Comparison of ENCODE assay signal across 9 mouse cellular contexts in the genomic region with DNA sequence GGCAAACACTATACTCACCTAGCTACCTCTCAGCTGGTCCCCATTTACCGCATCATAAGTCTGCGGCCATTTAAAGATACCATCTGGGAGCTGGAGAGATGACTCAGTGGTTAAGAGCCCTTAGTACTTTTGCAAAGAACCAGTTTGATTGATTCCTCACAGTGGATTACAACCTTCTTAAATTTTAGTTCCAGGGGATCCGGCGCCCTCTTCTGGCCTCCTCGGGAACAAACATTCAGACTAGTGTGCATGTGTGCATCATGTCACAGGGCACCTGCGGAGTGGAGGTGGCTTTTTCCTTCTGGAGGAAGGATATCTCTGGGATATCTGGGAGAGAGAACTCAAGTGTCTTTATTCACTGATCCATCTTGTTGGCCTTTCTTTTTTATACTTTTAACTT. TPM values are rescaled to one million over a fixed set of nuclear protein-coding genes. Genes with fewer than 3 reads are reported as not detected.
DNase-seq lines count a peak whose midpoint lies in the region; ATAC-seq and TF ChIP-seq lines count a peak whose summit lies in the region.
"Had no signal": no experiment of that assay in that cellular context is flagged by ENCODE, and none has a peak within 500 bp of the region (broad histone marks: within the 10 kb centered on the region; RNA-seq: fewer than 3 reads in every experiment).

No protein-coding gene starts in this region.

- TF ChIP-seq CTCF in forebrain, postnatal 0 days (IDR thresholded peaks at IDR 0.05; ENCODE audit: low read depth), result peak; percentile 74

- ATAC-seq in forebrain, postnatal 0 days, result peak; percentile 63
- ATAC-seq in forebrain, embryonic 15.5 days (replicated peaks), result no peak
- no peak for ATAC-seq in embryonic facial prominence, embryonic 11.5 days (replicated peaks; ENCODE audit: insufficient number of reproducible peaks, low FRiP score, low TSS enrichment, low read depth)

- H3K9me3 ChIP-seq in forebrain, postnatal 0 days (ENCODE audit: low read length), result no peaks in the 10 kb centered on the region
- no peaks in the 10 kb centered on the region for H3K9me3 ChIP-seq in forebrain, embryonic 15.5 days
- no peaks in the 10 kb centered on the region for H3K9me3 ChIP-seq in embryonic facial prominence, embryonic 11.5 days (replicated peaks; ENCODE audit: control insufficient read depth, low read length)
- H3K9me3 ChIP-seq: limb, embryonic 12.5 days had no signal

- H3K27me3 ChIP-seq in forebrain, postnatal 0 days (ENCODE audit: insufficient read depth, low read length), result no peaks in the 10 kb centered on the region
- H3K27me3 ChIP-seq in forebrain, embryonic 15.5 days, result no peaks in the 10 kb centered on the region
- no peaks in the 10 kb centered on the region for H3K27me3 ChIP-seq in embryonic facial prominence, embryonic 11.5 days (ENCODE audit: control insufficient read depth, insufficient read depth, low read length)
- no peaks in the 10 kb centered on the region for H3K27me3 ChIP-seq in splenic B cell, adult 2 months (ENCODE audit: control insufficient read depth, insufficient read depth, low read length, poor library complexity, severe bottlenecking)

- no peak overlapping the region for H3K4me3 ChIP-seq in forebrain, postnatal 0 days (ENCODE audit: low read depth, low read length)
- no peak overlapping the region for H3K4me3 ChIP-seq in forebrain, embryonic 15.5 days
- no peak overlapping the region for H3K4me3 ChIP-seq in embryonic facial prominence, embryonic 11.5 days (ENCODE audit: low read depth, low read length)
- H3K4me3 ChIP-seq: limb, embryonic 12.5 days had no signal

- no peak overlapping the region for H3K9ac ChIP-seq in forebrain, postnatal 0 days
- no peak overlapping the region for H3K9ac ChIP-seq in forebrain, embryonic 15.5 days (replicated peaks)
- no peak overlapping the region for H3K9ac ChIP-seq in embryonic facial prominence, embryonic 11.5 days (replicated peaks; ENCODE audit: low read length)
- H3K9ac ChIP-seq: limb, embryonic 12.5 days had no signal

- H3K36me3 ChIP-seq in forebrain, postnatal 0 days (ENCODE audit: insufficient read depth), result no peaks in the 10 kb centered on the region; the same call in 1 of the 2 replicates
- H3K36me3 ChIP-seq in forebrain, embryonic 15.5 days, result no peaks in the 10 kb centered on the region
- no peaks in the 10 kb centered on the region for H3K36me3 ChIP-seq in embryonic facial prominence, embryonic 11.5 days (replicated peaks; ENCODE audit: control insufficient read depth, insufficient read depth, low read depth, low read length)
- no peaks in the 10 kb centered on the region for H3K36me3 ChIP-seq in splenic B cell, adult 2 months (ENCODE audit: control insufficient read depth, insufficient read depth, low read length, poor library complexity, severe bottlenecking)
- H3K36me3 ChIP-seq: limb, embryonic 12.5 days had no signal

- peak; percentile 69 for DNase-seq in forebrain, postnatal 0 days
- peak; percentile 68 for DNase-seq in A20 (ENCODE audit: low read depth, low spot score)
- DNase-seq in adrenal gland, postnatal 14 days, result peak; percentile 85
- DNase-seq in embryonic facial prominence, embryonic 11.5 days (ENCODE audit: low spot score), result peak; percentile 73
- peak; percentile 77 for DNase-seq in layer of hippocampus, adult 11-12 months (ENCODE audit: low spot score)
- peak; percentile 89 for DNase-seq in lung, postnatal 36 days
- DNase-seq in splenic B cell, adult 2 months (ENCODE audit: low read depth, low spot score), result peak; percentile 80

- H3K4me2 ChIP-seq in forebrain, postnatal 0 days (ENCODE audit: low read depth), result no peak overlapping the region
- no peak overlapping the region for H3K4me2 ChIP-seq in forebrain, embryonic 15.5 days (replicated peaks)
- H3K4me2 ChIP-seq in embryonic facial prominence, embryonic 11.5 days (ENCODE audit: low read depth, low read length), result no peak overlapping the region
- H3K4me2 ChIP-seq: limb, embryonic 12.5 days had no signal

- WGBS in forebrain, postnatal 0 days, result 29% methylated on average over 6 of the region's 6 CpGs
- WGBS in forebrain, embryonic 15.5 days, result 28% methylated on average over 6 of the region's 6 CpGs
- 24% methylated on average over 6 of the region's 6 CpGs for WGBS in embryonic facial prominence, embryonic 11.5 days

- H3K27ac ChIP-seq in forebrain, postnatal 0 days (ENCODE audit: low read depth, low read length), result no peak overlapping the region
- H3K27ac ChIP-seq in forebrain, embryonic 15.5 days (replicated peaks), result no peak overlapping the region
- H3K27ac ChIP-seq in embryonic facial prominence, embryonic 11.5 days (replicated peaks; ENCODE audit: low read depth, low read length), result no peak overlapping the region
- H3K27ac ChIP-seq: limb, embryonic 12.5 days had no signal

- 0 out of 2 replicates have a peak, but pooled peaks cover 3% of the 10 kb centered on the region for H3K4me1 ChIP-seq in forebrain, postnatal 0 days (ENCODE audit: insufficient read depth)
- H3K4me1 ChIP-seq in forebrain, embryonic 15.5 days, result peaks cover 20% of the 10 kb centered on the region
- H3K4me1 ChIP-seq in embryonic facial prominence, embryonic 11.5 days (ENCODE audit: control insufficient read depth, insufficient read depth, low read length), result 0 out of 2 replicates have a peak, but pooled peaks cover 2% of the 10 kb centered on the region

RNA-seq across cellular contexts. Expression of a gene that starts 5.1 kb away (rescaled TPM):
- total RNA-seq in forebrain, postnatal 0 days (2014; rRNA removed), result 70.5 and 87.8 TPM in 2 replicates
- polyA plus RNA-seq in forebrain, postnatal 0 days (2015; fragmentation: Nextera tagmentation; extraction: Ambion mirVana), result 45.3 and 52.5 TPM in 2 replicates
- polyA plus RNA-seq in forebrain, embryonic 15.5 days (2015; fragmentation: Nextera tagmentation; extraction: Ambion mirVana), result 51.5 and 52.3 TPM in 2 replicates
- 287 and 307 TPM in 2 replicates for total RNA-seq in adrenal gland, postnatal 14 days (2021)
- polyA plus RNA-seq in embryonic facial prominence, embryonic 11.5 days (2014; fragmentation: Nextera tagmentation; extraction: Ambion mirVana), result 37.2 and 40.1 TPM in 2 replicates

RNA-seq across cellular contexts. Expression of a gene that starts 31.6 kb away (rescaled TPM):
- 56.8 and 67.1 TPM in 2 replicates for total RNA-seq in forebrain, postnatal 0 days (2014; rRNA removed)
- 29.4 and 36.3 TPM in 2 replicates for polyA plus RNA-seq in forebrain, postnatal 0 days (2015; fragmentation: Nextera tagmentation; extraction: Ambion mirVana)
- polyA plus RNA-seq in forebrain, embryonic 15.5 days (2015; fragmentation: Nextera tagmentation; extraction: Ambion mirVana), result 54.9 and 55.6 TPM in 2 replicates
- total RNA-seq in adrenal gland, postnatal 14 days (2021), result 5.8 and 6.1 TPM in 2 replicates
- polyA plus RNA-seq in embryonic facial prominence, embryonic 11.5 days (2014; fragmentation: Nextera tagmentation; extraction: Ambion mirVana), result 23.0 and 24.8 TPM in 2 replicates

RNA-seq across cellular contexts. Expression of a gene that starts 38.8 kb away (rescaled TPM):
- 23.2 and 36.8 TPM in 2 replicates for total RNA-seq in forebrain, postnatal 0 days (2014; rRNA removed)
- 17.2 and 17.6 TPM in 2 replicates for polyA plus RNA-seq in forebrain, postnatal 0 days (2015; fragmentation: Nextera tagmentation; extraction: Ambion mirVana)
- 22.2 and 23.5 TPM in 2 replicates for polyA plus RNA-seq in forebrain, embryonic 15.5 days (2015; fragmentation: Nextera tagmentation; extraction: Ambion mirVana)
- total RNA-seq in adrenal gland, postnatal 14 days (2021), result 95.8 and 102 TPM in 2 replicates
- 18.3 and 18.8 TPM in 2 replicates for polyA plus RNA-seq in embryonic facial prominence, embryonic 11.5 days (2014; fragmentation: Nextera tagmentation; extraction: Ambion mirVana)

RNA-seq across cellular contexts. Expression of a gene that starts 41.8 kb away (rescaled TPM):
- 0.08 TPM in 1 of 2 replicates, not detected in the other for total RNA-seq in forebrain, postnatal 0 days (2014; rRNA removed)
- 0.09 and 0.10 TPM in 2 replicates for polyA plus RNA-seq in forebrain, postnatal 0 days (2015; fragmentation: Nextera tagmentation; extraction: Ambion mirVana)
- polyA plus RNA-seq in forebrain, embryonic 15.5 days (2015; fragmentation: Nextera tagmentation; extraction: Ambion mirVana), result 0.06 TPM in 1 of 2 replicates, not detected in the other
- 0.19 TPM in 2 replicates for total RNA-seq in adrenal gland, postnatal 14 days (2021)
- 0.08 and 0.14 TPM in 2 replicates for polyA plus RNA-seq in embryonic facial prominence, embryonic 11.5 days (2014; fragmentation: Nextera tagmentation; extraction: Ambion mirVana)
